Mouse (Mus musculus): ENCODE results near the gene Pnma5.

DNA sequence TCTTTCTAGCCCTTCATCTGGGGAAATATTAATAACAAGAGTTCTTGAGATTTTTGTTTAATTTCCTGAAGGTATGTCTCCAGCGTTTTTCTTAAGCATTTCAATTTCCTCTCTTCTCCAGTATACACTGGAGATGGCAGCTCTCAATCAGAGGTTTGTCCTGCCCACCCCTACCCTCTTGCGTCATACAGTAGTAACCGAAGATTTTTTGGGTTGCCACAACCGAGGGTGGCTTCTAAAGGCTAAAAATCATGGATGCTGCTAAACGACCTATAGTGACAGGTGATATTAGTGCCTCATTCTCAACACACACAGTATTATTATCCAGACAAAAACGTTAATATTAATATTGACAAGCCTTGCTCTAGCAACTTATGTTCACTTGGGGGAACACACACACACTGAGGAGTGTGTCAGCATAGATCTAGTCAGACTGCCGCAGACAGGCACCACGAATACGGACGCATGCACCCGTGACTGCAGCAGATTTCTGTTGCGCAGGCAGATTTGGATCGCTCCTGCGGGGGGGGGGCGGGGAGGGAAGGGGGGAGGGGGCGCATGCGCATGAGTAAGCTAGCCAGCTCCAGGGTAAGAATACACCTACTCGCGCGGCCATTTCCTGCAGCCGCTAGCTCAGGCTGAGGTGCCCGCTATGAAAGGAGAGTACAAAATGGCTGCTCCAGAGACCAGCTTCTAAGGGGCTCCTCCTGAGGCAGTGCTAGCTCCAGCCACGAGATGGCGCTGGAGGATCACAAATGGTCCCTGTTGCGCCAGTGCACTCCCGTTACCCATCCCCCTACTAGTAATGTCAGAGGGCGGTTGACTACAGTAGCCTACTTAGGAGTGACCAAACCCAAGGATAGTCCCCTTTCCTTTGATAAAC lies 29.1 kb downstream of the Pnma5 start:
- TF ChIP-seq CTCF (IDR thresholded peaks at IDR 0.05; ENCODE audit: borderline replicate concordance, insufficient read depth, low read depth, low read length) (peak; percentile 88), POLR2A (IDR thresholded peaks at IDR 0.05; ENCODE audit: borderline replicate concordance, insufficient read depth, low read length) (peak; percentile 84)
